Mouse (Mus musculus) adrenal gland, adult 8-10 months (tissue): ENCODE data around the gene Eid2. TPM values are rescaled to one million over a fixed set of nuclear protein-coding genes. Genes with fewer than 3 reads are reported as not detected.
A peak's percentile ranks its signal among the peaks of the same experiment; 100 is the strongest.

ENCODE experiments used
- DNase-seq: peaks from one replicate; pipeline ENCODE4 v3.0.0; 2022
- total RNA-seq, 4 experiments: library from RNA; stranded (reverse); gene quantifications; 2 replicates each; pipeline ENCODE4 v1.2.4; 2022

The Eid2 gene
- total RNA-seq, 4 experiments from 2014 or later = 22.6 to 28.2 (median 24.6) TPM

GRCm38 (mm10) chr7:28294481-28294880, 26.8 kb downstream of the Eid2 start:
- DNase-seq = no peak

GRCm38 (mm10) chr7:28298837-28299625, 31.4 kb downstream of the Eid2 start:
- DNase-seq = no peak

- DNase-seq = no peak
Observed at GRCm38 (mm10) chr7:28301616-28302433, 34.1 kb downstream of the Eid2 start, which contains the start of gene Dll3. TSS of gene Dll3 (minus strand) at chr7:28302238.

GRCm38 (mm10) chr7:28305641-28306040, 38.0 kb downstream of the Eid2 start:
- DNase-seq = no peak

GRCm38 (mm10) chr7:28306216-28306615, 38.5 kb downstream of the Eid2 start:
- no peak for DNase-seq

- DNase-seq = no peak
Observed at GRCm38 (mm10) chr7:28309737-28310136, 42.1 kb downstream of the Eid2 start.

- DNase-seq = no peak
Observed at GRCm38 (mm10) chr7:28311151-28311925, 43.7 kb downstream of the Eid2 start.

- peak; percentile 97 for DNase-seq
Observed at GRCm38 (mm10) chr7:28311926-28312543, 44.4 kb downstream of the Eid2 start, which contains the start of gene Timm50. TSS of gene Timm50 (minus strand) at chr7:28312072.

GRCm38 (mm10) chr7:28318036-28318435, 50.4 kb downstream of the Eid2 start:
- DNase-seq = no peak

- peak; percentile 75 for DNase-seq
Observed at GRCm38 (mm10) chr7:28318714-28319113, 51.0 kb downstream of the Eid2 start.

Other genes starting within 250 kb of the Eid2 start
- gene Psmc4, start 217.8 kb upstream of the Eid2 start, total RNA-seq = 100 to 1,000 TPM; 150 to 167 (median 162) TPM
- not detected for gene Fcgbp, start 196.6 kb upstream of the Eid2 start, total RNA-seq
- not detected for gene 9530053A07Rik, start 138.4 kb upstream of the Eid2 start, total RNA-seq
- gene Fbl, start 98.2 kb upstream of the Eid2 start, total RNA-seq = 100 to 1,000 TPM in 1 of 4 experiments, 10 to 100 TPM in 3; 80.8 to 102 (median 88.7) TPM
- 10 to 100 TPM; 29.4 to 35.8 (median 34.7) TPM for gene Dyrk1b, start 88.4 kb upstream of the Eid2 start, total RNA-seq
- gene Eid2b, start 9.9 kb downstream of the Eid2 start, total RNA-seq = 10 to 100 TPM; 17.2 to 19.9 (median 18.7) TPM
- under 1 TPM in 1 of 4 experiments, not detected in 3; 0.28 TPM for gene Selenov, start 23.3 kb downstream of the Eid2 start, total RNA-seq
- gene Dll3, start 34.4 kb downstream of the Eid2 start, total RNA-seq = under 1 TPM; 0.14 to 0.62 (median 0.40) TPM
- 10 to 100 TPM; 68.5 to 83.7 (median 71.2) TPM for gene Timm50, start 44.2 kb downstream of the Eid2 start, total RNA-seq
- 100 to 1,000 TPM; 135 to 251 (median 169) TPM for gene Supt5, start 70.9 kb downstream of the Eid2 start, total RNA-seq
- gene Rps16, start 82.8 kb downstream of the Eid2 start, total RNA-seq = 1,000 to 10,000 TPM in 3 of 4 experiments, 100 to 1,000 TPM in 1; 948 to 1,196 (median 1,106) TPM
- gene Plekhg2, start 104.7 kb downstream of the Eid2 start, total RNA-seq = 10 to 100 TPM; 13.6 to 28.9 (median 20.9) TPM
- gene Zfp36, start 112.4 kb downstream of the Eid2 start, total RNA-seq = 10 to 100 TPM; 12.8 to 33.6 (median 21.5) TPM
- gene Med29, start 124.8 kb downstream of the Eid2 start, total RNA-seq = 10 to 100 TPM; 24.5 to 44.1 (median 29.5) TPM
- 100 to 1,000 TPM in 1 of 4 experiments, 10 to 100 TPM in 3; 61.6 to 102 (median 87.9) TPM for gene Paf1, start 125.1 kb downstream of the Eid2 start, total RNA-seq
- gene Gmfg, start 169.6 kb downstream of the Eid2 start, total RNA-seq = 10 to 100 TPM in 2 of 4 experiments, 1 to 10 TPM in 2; 7.5 to 13.5 (median 11.3) TPM
- gene Lrfn1, start 184.1 kb downstream of the Eid2 start, total RNA-seq = 10 to 100 TPM; 19.3 to 27.7 (median 24.5) TPM
- gene Ifnl2, start 242.6 kb downstream of the Eid2 start, total RNA-seq = under 1 TPM in 1 of 4 experiments, not detected in 3; 0.46 TPM